Mouse (Mus musculus) urinary bladder, postnatal 14 days (tissue): ENCODE results near the gene Rtn4rl1.
"Not testable (repeated sequence)": the region's sequence is repeated elsewhere in the genome, so short reads cannot be mapped to it uniquely, and the experiment has no call there.

ENCODE experiments used
- DNase-seq: peaks from one replicate; pipeline ENCODE4 v3.0.0; 2021; ENCODE audit warnings: low spot score

Rtn4rl1 gene

DNA sequence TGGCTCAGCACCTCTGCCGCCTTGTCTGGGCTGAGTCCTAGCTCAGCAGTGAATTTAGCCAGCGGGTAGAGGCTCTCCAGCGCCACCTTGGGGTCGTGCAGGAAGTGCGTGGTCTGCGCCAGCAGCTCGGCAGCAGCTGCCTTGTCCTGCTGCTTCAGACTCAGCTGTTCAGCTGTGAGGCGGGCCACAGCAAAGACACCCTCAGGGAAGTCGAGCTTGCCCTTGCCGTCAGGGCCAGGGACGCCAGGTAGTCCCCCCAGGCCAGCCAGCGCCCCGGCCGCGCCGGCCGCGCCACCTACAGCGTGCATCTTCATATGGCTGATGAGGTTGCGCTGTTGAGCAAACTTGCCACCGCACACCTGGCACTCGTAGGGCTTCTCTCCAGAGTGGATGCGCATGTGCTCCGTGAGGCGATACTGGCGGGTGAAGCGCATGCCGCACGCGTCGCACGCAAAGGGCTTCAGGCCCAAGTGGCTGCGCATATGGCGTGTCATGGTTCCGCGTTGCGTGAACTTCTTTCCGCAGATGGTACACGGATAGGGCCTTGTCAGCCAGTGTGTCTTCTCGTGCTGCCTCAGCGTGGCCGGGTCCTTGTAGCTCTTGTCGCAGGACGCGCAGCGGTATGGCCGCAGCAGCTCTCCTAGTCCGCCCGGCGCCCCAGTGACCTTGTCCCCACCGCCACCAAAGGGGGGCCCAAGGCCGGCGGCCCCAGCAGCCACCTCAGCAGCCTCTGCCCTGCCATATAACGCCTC, 28.0 kb upstream of the Rtn4rl1 start:
- DNase-seq, result peak; percentile 89

DNA sequence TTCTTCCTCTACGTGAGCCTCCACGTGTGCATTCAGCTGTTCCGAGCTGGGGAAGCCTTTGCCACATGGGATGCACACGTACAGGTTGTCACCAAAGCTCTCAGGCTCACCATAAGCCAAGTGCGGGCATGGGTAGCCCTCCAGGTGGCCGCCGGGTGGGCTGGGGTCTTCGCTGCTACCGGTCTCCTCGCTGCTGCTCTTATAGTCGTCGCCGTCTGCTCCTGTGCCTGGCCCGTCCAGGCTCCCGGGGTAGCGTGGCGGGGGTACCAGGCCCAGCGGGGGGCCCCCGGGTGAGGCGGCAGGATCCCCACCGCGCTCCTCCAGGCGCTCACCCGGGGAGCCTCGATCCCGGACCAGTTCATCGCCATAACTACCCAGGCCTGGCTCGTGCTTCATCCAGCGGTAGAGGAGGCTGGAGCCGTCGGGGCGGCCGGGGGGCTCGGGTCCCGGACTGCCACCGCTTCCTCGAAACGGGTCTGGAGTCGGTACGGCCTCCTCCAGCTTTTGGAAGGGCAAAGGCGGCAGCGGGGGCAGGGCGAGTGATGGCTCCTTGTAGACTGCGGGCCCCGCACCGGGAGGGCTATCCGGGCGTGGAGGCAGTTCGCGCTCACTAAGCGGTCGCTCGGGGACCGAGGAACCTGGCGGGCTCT, 27.3 kb upstream of the Rtn4rl1 start:
- DNase-seq, result no peak

DNA sequence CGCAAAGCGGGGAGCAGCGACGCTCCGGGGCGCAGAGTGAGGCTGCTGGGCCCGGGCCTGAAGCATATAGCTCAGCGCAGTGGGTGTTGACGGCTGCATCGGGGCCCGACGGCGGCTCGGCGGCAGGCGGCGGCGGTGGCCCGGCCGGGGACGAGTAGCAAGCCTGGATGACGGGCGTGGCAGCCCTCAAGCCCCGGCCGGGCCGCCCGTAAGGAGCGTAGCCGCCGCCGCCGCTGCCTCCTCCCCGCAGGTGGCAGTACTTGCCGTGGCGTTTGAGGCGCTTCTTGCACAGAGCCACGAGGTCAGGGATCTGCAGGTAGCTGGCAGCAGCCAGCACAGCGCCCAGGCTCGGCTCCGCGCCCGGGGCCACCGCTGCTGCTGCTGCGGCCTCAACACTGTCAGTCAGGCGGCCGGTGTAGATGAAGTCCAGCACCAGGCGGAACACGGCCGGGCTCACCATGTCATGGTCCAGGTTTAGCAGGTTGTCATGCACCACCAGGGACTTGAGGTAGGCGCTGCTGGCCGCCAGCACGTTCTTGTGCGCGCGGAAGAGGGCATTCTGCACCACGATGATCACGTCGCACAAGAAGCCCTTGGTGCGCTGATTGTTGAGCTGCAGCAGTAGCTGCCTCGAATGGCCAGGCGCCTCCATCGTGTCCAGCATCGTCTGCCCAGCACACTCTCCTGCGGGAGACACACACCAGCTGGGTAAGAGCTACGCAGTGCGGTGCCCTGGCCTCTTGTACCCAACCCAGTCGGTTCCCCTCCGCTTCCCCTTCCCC, 26.5 kb upstream of the Rtn4rl1 start:
- DNase-seq, result no peak

DNA sequence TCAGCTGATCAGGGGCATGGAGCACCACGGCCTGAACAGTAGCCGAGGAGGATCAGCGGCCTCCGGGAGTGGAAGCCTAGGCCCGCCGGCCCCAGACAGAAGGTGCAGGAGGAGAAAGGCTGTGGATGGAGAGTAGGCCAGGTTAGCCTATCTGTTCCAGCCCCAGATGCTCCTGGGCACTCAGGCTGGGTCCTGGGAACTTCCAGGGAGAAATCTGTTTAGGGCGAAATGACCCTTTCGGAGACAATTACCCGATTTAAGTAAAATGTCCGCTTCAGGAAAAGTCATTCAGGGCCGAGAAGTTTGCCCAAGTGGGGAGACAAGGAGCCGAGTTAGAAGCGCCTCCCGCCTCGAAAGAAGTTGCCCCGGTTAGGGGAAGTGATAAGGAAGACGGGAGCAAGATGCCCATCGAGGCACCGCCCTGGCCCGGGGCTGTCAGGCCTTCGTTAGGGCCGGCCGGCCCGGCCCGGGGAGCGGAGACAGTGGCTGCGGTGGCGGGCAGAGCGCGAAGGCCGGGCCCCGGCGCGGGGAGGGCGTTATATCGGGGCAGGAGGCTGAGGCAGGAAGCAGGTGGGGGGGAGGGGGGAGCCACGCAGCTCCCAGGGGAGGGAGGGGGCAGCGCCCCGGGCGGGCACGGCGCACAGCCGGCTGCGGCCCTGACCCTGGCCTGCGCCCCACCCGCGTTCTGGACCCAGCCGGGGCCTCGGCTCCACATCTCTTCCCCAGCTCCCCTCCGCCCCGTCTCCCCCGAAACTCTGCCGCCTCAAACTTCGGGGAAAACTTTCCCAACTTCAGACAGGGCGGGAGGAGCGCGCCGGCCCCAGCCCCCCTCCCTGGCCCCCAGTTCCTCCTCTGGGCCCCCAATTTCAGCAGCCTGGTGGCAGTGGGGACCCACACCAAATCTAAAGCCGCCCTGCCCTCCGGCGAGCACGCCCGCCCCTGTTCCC, 25.7 kb upstream of the Rtn4rl1 start:
- no peak for DNase-seq

DNA sequence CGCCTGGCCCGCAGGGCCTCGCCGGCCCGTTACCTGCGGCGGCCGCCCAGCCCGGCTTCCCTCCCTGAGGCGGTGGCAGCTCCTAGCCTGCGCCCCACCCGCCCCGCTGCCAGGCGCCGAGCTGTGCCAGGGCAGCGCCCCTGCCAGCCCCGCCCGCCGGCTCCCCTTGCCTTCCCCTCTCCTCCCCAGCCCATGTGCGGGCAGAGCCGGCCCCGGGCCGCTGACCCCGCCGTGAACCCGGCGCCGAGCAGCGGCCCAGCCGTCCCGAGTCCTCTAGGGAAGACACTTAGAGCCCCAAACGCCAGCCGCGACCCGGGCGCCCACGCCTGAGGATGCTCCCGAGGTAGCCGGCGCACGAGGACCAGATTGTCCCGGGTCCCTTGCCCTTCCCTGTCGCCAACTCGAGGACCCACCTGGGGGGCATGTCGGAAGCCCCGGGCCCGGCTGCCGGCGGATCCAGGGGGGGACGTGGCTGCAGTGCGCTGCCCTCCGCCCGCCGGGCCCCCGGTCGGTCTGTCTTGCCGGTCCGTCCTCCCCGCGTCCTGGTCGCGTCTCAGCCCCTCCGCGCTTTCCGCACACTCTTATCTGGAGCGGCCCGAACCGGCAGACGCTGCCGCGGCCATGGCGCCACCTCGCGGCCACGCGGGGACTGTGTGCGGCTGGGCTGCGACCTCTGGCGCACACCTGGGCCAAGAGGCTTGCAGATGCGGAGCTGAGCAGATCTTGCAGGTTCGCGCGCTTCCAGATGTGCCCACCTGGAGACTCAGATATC, 24.8 kb upstream of the Rtn4rl1 start:
- peak; percentile 90 for DNase-seq

DNA sequence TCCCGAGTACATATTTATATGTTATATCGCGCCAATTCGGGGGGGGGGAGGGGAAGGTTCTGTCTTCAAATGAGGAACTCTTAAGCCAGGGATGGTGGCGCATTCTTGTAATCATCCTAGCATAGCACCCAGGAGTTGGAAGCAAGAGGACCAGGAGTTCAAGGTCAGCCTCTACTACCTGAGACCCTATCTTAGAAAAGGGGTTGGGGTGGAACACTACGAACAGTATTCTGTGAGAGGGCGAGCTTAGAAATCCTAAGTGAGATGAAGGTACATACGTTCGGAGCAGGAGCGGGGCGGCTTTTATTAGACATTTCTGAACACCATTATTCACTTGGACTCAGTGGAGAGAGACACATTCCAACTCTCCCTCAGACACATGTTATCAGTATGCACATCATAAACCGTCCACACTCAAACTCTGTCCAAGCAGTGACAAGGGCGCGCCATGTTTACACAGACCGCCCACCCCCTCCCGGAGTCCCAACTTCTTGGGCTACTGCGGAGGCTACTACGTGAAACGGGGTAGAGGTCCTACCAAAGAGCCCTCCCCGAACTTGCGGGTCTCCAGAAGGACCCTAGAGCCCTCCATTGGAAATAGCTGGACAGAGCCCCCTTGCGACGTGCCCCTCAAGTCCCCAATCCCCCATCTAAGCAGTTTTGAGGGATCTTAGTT, 24.0 kb upstream of the Rtn4rl1 start, which contains the start of gene Hic1:
TSS of gene Hic1 (minus strand) at position 115 of the 676 bp plus-strand sequence.
- DNase-seq, result no peak

DNA sequence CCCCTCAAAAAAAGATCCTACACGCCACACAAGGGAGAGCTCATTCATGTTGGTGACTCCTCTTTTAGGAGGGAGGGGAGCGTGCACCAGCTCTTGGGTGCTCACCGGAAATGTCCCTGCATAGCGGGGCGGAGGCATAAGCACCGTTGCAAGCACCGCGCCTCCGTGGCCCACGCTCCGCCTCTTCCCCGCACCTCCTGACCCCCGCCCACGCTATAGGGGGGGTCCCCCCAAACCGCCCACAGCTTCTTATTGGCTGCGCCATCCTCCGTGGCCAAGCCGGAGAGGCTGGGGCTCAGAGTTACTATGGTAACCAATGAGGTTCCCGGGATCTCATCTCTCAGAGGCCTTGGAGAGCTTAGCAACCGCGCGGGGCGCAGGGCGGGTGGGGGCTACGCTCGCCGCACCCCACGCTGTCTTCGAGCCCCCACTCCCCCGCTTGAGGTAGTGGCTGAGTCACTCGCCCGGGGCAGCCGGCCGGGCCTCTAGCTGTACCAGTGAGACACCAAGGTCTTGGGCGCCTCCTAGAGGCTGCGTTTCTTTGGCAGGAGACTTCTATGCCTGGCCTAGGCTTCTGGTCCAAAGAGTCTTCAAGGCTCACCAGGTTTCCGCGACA, 23.3 kb upstream of the Rtn4rl1 start:
- peak; percentile 96 for DNase-seq

DNA sequence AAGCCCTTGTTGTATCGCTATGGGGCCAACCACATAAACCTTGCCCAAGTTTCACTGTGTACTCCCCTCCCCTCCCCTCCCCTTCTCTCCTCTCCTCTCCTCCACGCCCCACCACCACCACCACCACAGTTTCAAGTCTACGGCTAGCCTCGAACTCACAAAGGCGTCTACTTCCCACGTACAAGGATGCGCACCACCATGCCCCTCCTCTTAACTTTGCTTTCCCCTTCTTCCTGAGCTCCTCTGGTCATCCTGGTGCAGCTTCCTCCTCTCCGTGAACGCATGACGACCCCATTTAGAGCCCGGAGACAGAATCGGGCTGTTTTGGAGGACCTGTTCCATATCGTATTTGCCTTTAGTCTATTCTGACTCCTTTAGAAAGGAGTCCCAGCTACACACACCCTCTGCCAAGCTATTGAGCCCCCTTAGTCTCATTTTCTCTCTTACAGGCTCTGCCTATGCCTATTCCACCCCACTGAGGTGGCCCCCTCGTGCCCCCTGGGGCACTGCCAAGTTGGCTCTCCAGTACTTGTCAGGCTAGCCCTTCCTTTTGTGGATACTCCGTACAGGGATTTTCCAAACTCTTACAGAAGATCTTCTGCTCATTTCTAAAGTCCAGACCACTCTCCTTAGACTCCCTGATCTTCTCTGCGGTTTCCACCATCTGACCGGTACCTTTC, 22.3 kb upstream of the Rtn4rl1 start:
- DNase-seq, result no peak

DNA sequence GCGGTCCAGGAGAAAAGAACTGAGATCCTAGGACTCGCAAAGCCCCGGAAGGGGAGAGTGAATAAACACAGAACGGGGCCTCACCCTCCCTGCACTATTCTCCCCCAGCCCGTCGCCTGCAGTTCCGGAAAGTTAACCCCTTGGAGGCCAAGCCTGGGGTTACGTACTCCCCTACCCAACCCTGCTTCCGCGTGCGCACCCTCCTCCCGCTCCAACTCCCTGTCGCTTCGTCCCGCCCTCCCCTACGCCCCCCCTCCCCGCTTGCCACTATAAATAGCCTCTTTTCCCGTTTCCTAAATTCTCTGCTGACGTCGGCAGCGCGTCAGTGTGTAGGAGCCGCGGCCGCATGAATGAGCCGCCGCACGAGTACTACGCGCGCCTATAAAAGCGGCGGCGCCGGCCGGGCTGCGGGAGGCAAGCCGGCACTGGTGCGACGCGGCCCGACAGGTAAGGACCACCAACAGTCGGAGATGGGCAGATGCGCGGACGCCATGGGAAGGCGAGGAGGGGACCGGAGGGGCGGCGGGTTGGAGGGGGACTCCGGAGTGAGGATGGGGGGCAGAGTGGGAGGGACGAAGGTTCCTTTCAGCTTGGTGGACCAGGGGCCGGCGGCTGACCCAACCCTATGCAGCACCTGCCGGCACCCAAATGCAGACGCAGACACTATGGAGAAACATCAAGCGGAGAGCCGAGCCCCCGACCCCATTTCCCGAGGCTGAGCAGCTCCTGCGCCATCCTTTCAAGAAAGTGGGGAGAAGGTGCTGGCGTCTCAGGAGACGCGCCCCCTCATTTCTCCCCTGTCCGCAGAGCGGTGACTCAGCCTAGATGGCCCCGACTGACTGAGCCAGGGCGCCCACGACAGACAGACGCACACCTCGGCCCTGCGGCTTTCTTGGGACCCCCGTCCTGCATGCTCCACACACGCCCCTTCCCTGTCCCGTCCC, 21.2 kb upstream of the Rtn4rl1 start:
- no peak for DNase-seq

DNA sequence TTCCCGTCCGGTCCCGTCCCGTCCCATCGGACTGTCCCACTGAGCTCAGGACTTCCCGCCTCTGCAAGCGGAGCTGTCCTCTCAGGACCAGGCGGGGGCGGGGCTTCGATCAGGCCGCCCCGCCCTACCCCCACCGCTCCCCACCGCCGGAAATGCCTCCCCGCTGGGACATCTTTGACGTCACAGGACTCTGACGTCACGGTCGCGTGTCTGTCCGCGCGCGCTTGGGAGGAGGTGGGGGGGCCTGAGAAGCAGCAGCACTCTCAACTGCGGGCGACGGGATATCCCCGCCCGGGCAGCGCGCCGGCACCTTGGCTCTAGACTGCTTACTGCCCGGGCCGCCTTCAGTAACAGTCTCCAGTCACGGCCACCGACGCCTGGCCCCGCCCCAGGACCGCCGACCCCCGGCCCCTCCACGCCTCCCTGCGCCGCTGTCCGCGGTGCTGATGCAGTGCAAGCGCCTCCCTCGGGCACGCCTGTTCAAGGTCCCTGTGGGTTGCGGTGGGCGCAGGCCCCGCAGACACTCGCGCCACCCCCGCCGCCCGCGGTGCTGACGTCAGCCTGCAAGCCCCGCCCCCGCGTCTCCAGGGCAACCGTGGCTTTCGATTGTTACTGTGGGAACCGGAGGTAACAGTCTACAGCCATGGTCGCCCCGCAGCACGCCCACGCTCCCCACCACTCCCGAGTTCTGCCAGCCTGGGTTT, 20.3 kb upstream of the Rtn4rl1 start:
- DNase-seq, result peak; percentile 79

DNA sequence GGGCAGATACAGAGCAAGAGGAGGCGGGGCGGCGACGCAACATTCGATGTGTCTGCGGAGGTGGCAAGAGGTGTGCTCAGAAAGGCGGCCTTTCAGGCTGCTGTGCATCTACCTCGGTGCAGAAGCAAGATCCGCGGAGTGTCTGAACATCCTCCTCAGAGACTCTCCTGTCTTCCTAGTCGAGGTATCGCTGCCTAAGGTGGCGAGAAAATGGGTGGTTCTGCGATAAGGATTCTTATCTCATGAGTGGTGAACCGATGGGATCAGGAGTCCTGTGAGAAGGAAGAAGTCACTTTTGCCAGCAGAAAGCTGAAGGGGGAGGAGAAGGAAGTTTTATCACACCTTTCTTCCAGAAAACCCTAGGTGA, 19.8 kb upstream of the Rtn4rl1 start:
- no peak for DNase-seq

DNA sequence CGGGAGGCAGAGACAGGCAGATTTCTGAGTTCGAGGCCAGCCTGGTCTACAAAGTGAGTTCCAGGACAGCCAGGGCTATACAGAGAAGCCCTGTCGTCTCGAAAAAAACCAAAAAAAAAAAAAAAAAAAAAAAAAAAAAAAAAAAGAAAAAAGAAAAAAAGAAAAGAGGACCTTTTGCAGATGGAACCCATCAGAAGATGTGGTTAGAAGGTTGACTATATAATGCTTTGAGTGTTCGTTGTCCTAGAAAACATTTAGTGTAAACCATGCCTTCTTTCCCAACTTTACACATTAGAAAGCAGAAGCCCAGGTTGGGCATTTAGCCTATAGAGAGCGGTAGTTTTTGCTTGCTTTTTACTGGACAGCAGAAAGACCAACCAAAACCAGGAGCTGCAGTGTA, 19.0 kb upstream of the Rtn4rl1 start:
- not testable (repeated sequence) for DNase-seq

DNA sequence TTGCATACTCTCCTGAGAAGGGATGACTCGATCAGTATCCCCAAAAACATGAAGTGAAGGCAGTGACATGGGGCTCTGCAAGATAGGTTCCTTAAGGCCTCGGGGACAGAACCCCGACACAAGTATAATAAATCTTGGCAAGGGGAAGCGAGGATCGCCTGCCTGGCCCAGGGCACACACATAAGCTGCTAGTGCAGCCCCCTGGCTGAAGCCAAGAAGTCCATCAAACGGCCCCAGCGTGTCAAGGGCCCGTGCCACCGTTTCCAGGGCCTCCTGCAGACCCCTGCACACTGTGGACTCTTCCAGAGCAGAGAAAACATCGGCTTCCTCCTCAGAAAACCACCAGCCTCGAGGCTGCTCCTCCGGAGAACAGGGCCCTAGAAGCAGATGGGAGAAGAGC, 15.6 kb upstream of the Rtn4rl1 start:
- no peak for DNase-seq

DNA sequence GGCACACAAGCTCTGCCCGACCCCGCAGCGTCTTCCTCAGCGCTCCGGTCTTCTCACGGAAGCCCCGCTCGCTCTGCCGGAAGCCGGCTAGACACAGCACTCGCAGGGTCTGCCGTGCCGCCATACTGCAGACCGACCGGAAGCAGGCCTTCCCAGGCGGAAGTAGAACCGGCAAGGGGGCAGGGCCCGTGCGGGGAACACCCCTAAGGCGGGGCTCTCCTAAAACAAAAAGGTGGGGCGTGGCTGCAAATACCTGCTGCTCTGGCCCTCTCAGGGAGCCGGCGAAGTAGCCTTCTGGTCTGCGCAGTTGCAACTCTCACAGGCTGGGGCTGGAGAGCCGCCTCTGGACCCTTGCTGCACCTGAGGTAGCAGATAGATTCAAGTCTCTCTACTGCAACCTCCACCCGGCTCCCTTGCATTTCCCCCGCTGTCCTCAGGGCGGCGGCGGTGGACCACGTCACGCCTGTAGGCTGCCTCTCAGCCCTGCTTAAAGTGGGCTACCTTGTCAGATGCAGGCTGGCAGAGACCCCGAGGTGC, 14.8 kb upstream of the Rtn4rl1 start, which contains the start of gene Ovca2:
TSS of gene Ovca2 (minus strand) at position 164 of the 537 bp plus-strand sequence.
- peak; percentile 90 for DNase-seq

DNA sequence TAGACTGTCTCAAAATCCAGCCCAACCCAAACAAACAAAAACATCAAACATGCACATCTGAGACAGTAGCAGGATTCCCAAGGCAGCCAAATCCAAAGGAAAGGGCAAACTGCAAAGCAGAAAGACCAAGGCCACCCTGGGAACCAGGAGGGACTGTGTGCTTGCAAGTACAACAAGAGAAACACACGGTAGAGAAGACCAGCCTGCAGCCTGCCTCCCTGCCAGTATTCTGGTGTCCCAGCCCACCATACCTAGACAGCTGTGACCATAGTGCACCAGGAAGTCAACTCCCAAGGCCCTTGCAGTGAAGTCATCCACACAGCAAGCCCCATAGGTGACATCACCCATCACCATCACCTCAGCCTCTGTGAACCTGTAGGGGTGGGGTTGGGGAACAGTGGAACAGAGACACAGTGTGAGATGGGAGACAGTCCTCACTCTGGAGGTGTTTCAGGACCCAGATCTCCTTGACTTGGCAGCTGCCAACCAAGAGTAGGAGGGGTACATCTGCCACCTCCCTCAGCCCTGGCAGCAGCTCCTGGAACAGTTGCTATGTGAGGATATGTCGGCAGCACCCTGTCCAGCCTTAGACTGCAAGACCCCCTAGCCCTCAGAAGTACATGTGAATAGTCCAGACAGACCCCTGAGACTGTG, 9.5 kb upstream of the Rtn4rl1 start:
- no peak for DNase-seq

DNA sequence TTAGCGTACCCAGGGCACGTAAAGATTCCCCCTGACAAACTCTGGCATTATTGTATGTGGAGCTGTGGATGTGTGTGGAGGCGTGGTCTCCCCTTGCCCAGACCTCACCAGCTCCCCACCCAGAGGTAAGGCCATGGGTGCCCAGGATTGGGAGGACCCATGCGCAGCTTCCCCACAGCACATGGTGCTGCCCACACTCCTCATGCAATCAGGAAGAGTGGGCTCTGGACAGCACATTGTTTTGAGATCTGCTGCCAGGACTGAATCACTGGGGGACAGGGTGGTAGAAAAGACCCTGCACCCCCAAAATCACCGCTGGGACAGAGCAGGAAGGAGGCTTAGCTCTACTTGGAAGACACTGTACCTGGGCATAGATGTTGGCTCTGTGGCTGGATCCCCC, 9.0 kb upstream of the Rtn4rl1 start:
- no peak for DNase-seq

DNA sequence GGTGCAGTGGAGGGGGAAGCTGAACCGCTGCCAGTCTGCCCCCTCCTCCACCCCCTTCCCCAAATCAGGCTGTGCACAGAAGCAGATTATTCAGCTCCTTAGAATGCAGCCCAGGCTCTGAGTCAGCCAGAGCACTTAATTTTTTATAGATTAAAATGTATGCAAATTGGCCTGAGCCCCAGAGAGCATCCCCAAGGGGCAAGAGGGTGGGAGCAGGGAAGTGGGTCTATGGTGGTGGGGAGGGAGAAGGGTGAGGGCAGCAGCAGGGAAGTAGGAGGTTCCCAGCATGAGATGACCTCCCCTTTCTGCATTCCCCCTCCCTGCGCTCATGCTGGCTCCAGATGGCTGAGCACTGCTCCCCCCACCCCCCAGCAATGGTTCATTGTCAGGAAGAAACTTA, 8.6 kb upstream of the Rtn4rl1 start:
- DNase-seq, result no peak
